ENCODE assay signal across 8 mouse cellular contexts in the genomic region with DNA sequence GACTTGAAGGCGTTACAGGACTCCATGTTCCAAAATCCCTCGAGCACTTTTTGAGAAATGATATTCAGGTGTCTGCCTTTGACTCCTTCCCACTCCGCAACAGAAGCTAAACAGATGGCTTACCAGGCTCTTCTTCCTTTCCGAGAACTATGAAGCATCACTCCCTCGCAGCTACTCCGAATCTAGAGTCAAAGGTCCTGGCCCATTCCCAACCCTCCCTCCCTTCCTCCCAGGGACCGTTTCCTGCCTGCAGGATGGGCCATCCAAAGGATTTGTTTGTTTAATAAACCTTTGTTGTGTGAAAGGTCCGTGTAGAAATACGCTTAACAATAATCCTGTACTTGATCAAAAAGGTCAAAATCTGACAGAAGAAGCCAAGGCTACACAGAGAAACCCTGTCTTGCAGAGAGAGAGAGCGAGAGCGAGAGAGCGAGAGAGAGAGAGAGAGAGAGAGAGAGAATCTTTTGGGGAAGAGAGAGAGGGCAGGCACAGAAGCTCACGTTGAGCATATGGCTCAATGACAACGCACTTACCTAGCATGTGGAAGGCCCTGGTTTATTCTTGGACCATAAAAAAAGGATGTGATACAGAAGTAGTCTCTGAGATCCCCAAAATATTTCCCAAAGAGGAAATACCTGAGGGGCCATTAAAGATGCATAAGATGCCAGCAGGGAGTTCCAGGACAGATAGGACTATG. TPM values are rescaled to one million over a fixed set of nuclear protein-coding genes. Genes with fewer than 3 reads are reported as not detected.
A peak's percentile ranks its signal among the peaks of the same experiment; 100 is the strongest.
DNase-seq lines count a peak whose midpoint lies in the region; ATAC-seq lines count a peak whose summit lies in the region.

Gene Ccdc85b (minus strand): TSS at position 149 of the 697 bp plus-strand sequence.

- peak within 1 kb of the TSS; percentile 87 for H3K9ac ChIP-seq in forebrain, embryonic 16.5 days (replicated peaks; ENCODE audit: low read depth, low read length)

- H3K4me1 ChIP-seq in forebrain, embryonic 16.5 days (replicated peaks; ENCODE audit: control insufficient read depth, insufficient read depth, low read length): peaks cover 49% of the 10 kb centered on the region
- peaks cover 52% of the 10 kb centered on the region for H3K4me1 ChIP-seq in limb, embryonic 10.5 days

- peak; percentile 71 for DNase-seq in kidney, postnatal 10 days
- DNase-seq in kidney, adult 8-10 months: no peak
- DNase-seq in adrenal gland, postnatal 25 days: no peak
- DNase-seq in limb, embryonic 10.5 days (ENCODE audit: low spot score): no peak
- peak; percentile 23 for DNase-seq in splenic B cell, adult 2 months (ENCODE audit: low read depth, low spot score)
- DNase-seq in thymus, postnatal 25 days: no peak
- no peak for DNase-seq in thymus, postnatal 0 days (ENCODE audit: low spot score)

- peaks cover 2% of the 10 kb centered on the region; the same call in 1 of the 2 replicates for H3K27me3 ChIP-seq in forebrain, embryonic 16.5 days (replicated peaks; ENCODE audit: control insufficient read depth, insufficient read depth, low read length)
- peaks cover 11% of the 10 kb centered on the region for H3K27me3 ChIP-seq in limb, embryonic 10.5 days (ENCODE audit: low read depth, poor library complexity, severe bottlenecking)
- no peaks in the 10 kb centered on the region for H3K27me3 ChIP-seq in splenic B cell, adult 2 months (ENCODE audit: control insufficient read depth, insufficient read depth, low read length, poor library complexity, severe bottlenecking)

- peaks cover 4% of the 10 kb centered on the region for H3K36me3 ChIP-seq in forebrain, embryonic 16.5 days (ENCODE audit: control insufficient read depth, insufficient read depth)
- H3K36me3 ChIP-seq in limb, embryonic 10.5 days: peaks cover 42% of the 10 kb centered on the region
- no peaks in the 10 kb centered on the region; the same call in 1 of the 2 replicates for H3K36me3 ChIP-seq in splenic B cell, adult 2 months (ENCODE audit: control insufficient read depth, insufficient read depth, low read length, poor library complexity, severe bottlenecking)

- ATAC-seq in forebrain, embryonic 16.5 days: peak; percentile 12

- 20% methylated on average over 14 of the region's 14 CpGs for WGBS in forebrain, embryonic 16.5 days
- 18% methylated on average over 14 of the region's 14 CpGs for WGBS in limb, embryonic 10.5 days

- peak within 1 kb of the TSS; percentile 76 for H3K4me2 ChIP-seq in forebrain, embryonic 16.5 days (ENCODE audit: low read length)

- peak within 1 kb of the TSS; percentile 81 for H3K4me3 ChIP-seq in forebrain, embryonic 16.5 days (replicated peaks; ENCODE audit: low read length)
- H3K4me3 ChIP-seq in limb, embryonic 10.5 days: peak within 1 kb of the TSS; percentile 79

- H3K9me3 ChIP-seq in forebrain, embryonic 16.5 days (ENCODE audit: control insufficient read depth, low read length): no peaks in the 10 kb centered on the region
- no peaks in the 10 kb centered on the region for H3K9me3 ChIP-seq in limb, embryonic 10.5 days (replicated peaks)

- H3K27ac ChIP-seq in forebrain, embryonic 16.5 days (ENCODE audit: low read length): peak within 1 kb of the TSS; percentile 95
- peak within 1 kb of the TSS; percentile 95 for H3K27ac ChIP-seq in limb, embryonic 10.5 days

RNA-seq across cellular contexts. Expression of gene Ccdc85b, which starts in this region (rescaled TPM):
- total RNA-seq in adrenal gland, postnatal 25 days (2021): 7.2 and 10.9 TPM in 2 replicates
- polyA plus RNA-seq in forebrain, embryonic 16.5 days (2015; fragmentation: Nextera tagmentation; extraction: Ambion mirVana): 8.6 and 8.8 TPM in 2 replicates
- 8.9 and 9.7 TPM in 2 replicates for polyA plus RNA-seq in limb, embryonic 10.5 days (2016; fragmentation: Nextera tagmentation; extraction: Ambion mirVana)
- 7.3 and 8.2 TPM in 2 replicates for polyA plus RNA-seq in thymus, postnatal 0 days (2015; fragmentation: Nextera tagmentation; extraction: Ambion mirVana)

Comparison
In these comparisons a context has a peak if more than half of its experiments do, and no peak if none do; other contexts are left out.
1. DNase-seq: peak in kidney, postnatal 10 days (single experiment) and splenic B cell, adult 2 months (single experiment); none in kidney, adult 8-10 months (0 of 2), adrenal gland, postnatal 25 days (single experiment), limb, embryonic 10.5 days (single experiment), thymus, postnatal 25 days (single experiment) and thymus, postnatal 0 days (single experiment).